Mouse (Mus musculus) frontal cortex, adult 2 months (tissue): ENCODE measurements around the gene Pik3r5. TPM values are rescaled to one million over a fixed set of nuclear protein-coding genes. Genes with fewer than 3 reads are reported as not detected.
A peak's percentile ranks its signal among the peaks of the same experiment; 100 is the strongest.

ENCODE experiments used
- DNase-seq, 2 experiments: peaks; one replicate each; pipeline ENCODE4 v3.0.0; 2022; ENCODE audit warnings: low spot score in 1 of 2; ENCODE audit errors: extremely low spot score in 1 of 2
- polyA plus RNA-seq: library from polyadenylated mRNA; depleted of rRNA; stranded (reverse); fragments of >200 nt; gene quantifications from 2 replicates; pipeline ENCODE4 v1.2.3, GENCODE M21; 2012

Pik3r5 gene
- polyA plus RNA-seq, 1 experiment, result 2.0 TPM

- DNase-seq, result no peak
Measured at GRCm38 (mm10) chr11:68400021-68400671, 31.8 kb upstream of the Pik3r5 start.

GRCm38 (mm10) chr11:68400727-68401219 lies 31.1 kb upstream of the Pik3r5 start, which contains the start of gene Ntn1:
Gene Ntn1, minus strand, starts transcription at chr11:68400823.
- no peak for DNase-seq

- no peak for DNase-seq
Measured at GRCm38 (mm10) chr11:68401428-68401827, 30.5 kb upstream of the Pik3r5 start.

GRCm38 (mm10) chr11:68404185-68404584 lies 27.7 kb upstream of the Pik3r5 start:
- no peak for DNase-seq

- no peak for DNase-seq
Measured at GRCm38 (mm10) chr11:68405576-68405975, 26.3 kb upstream of the Pik3r5 start.

GRCm38 (mm10) chr11:68407266-68407926 lies 24.5 kb upstream of the Pik3r5 start:
- DNase-seq, result no peak

- DNase-seq, result peak; percentile 29 to 90
Measured at GRCm38 (mm10) chr11:68408127-68408526, 23.8 kb upstream of the Pik3r5 start.

- no peak for DNase-seq
Measured at GRCm38 (mm10) chr11:68417001-68417400, 14.9 kb upstream of the Pik3r5 start.

- DNase-seq, result peak in 1 of 2 experiments; percentile 48
Measured at GRCm38 (mm10) chr11:68417831-68418230, 14.1 kb upstream of the Pik3r5 start.

GRCm38 (mm10) chr11:68425492-68426315 lies 6.2 kb upstream of the Pik3r5 start:
- no peak for DNase-seq

- DNase-seq, result no peak
Measured at GRCm38 (mm10) chr11:68427083-68427570, 4.8 kb upstream of the Pik3r5 start.

- DNase-seq, result no peak
Measured at GRCm38 (mm10) chr11:68430662-68431061, 1.3 kb upstream of the Pik3r5 start.

GRCm38 (mm10) chr11:68432361-68433021 lies 570 bp downstream of the Pik3r5 start:
- no peak for DNase-seq

GRCm38 (mm10) chr11:68433534-68433933 lies 1.6 kb downstream of the Pik3r5 start:
- DNase-seq, result no peak

GRCm38 (mm10) chr11:68434697-68435096 lies 2.8 kb downstream of the Pik3r5 start:
- no peak for DNase-seq

- no peak for DNase-seq
Measured at GRCm38 (mm10) chr11:68435601-68436000, 3.7 kb downstream of the Pik3r5 start.

- no peak for DNase-seq
Measured at GRCm38 (mm10) chr11:68436376-68436775, 4.5 kb downstream of the Pik3r5 start.

GRCm38 (mm10) chr11:68440100-68440499 lies 8.2 kb downstream of the Pik3r5 start:
- DNase-seq, result no peak

GRCm38 (mm10) chr11:68440965-68441364 lies 9.0 kb downstream of the Pik3r5 start:
- DNase-seq, result no peak

- no peak for DNase-seq
Measured at GRCm38 (mm10) chr11:68442346-68442745, 10.4 kb downstream of the Pik3r5 start.
